Mouse (Mus musculus) heart, adult 2 months (tissue): Measurements from ENCODE around the gene Dcaf6.

Experiments
- CTCF ChIP-seq: fragments of 200-600 bp; IDR thresholded peaks from 2 replicates; pipeline ENCODE4 v1.8.1; 2022; ENCODE audit warnings: antibody characterized with exemption, mild to moderate bottlenecking, moderate library complexity
- EP300 ChIP-seq: fragments of 200-500 bp; IDR thresholded peaks from 2 replicates; pipeline ENCODE4 v1.6.1; 2011; ENCODE audit warnings: low read depth, low read length, control low read depth; ENCODE audit not compliant: insufficient read depth
- POLR2A ChIP-seq: fragments of 200-500 bp; IDR thresholded peaks from 2 replicates; pipeline ENCODE4 v1.6.1; 2011; ENCODE audit warnings: mild to moderate bottlenecking, low read depth, low read length, control low read depth; ENCODE audit not compliant: insufficient read depth

DNA sequence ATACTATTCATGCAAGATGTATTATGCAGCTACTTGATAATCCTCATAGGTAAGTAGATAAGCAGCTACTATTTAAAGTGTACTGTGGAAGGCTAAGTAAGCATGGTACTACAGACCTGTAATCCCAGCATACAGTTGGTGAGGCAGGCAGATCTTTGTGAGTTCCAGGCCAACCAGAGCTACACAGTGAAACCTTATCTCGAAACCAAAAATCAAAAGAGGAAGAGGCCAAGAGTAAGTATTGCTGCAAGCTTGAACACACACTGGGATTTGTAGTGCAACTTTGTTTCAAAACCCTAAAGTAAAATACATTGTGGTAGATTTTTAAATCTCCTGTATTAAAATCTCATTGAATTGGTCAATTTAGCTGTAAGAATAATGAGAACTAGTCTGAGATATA, 11.2 kb upstream of the Dcaf6 start:
- TF ChIP-seq CTCF (no peak), EP300 (no peak), POLR2A (no peak)
